ENCODE assay signal across 8 mouse cellular contexts in the genomic region with DNA sequence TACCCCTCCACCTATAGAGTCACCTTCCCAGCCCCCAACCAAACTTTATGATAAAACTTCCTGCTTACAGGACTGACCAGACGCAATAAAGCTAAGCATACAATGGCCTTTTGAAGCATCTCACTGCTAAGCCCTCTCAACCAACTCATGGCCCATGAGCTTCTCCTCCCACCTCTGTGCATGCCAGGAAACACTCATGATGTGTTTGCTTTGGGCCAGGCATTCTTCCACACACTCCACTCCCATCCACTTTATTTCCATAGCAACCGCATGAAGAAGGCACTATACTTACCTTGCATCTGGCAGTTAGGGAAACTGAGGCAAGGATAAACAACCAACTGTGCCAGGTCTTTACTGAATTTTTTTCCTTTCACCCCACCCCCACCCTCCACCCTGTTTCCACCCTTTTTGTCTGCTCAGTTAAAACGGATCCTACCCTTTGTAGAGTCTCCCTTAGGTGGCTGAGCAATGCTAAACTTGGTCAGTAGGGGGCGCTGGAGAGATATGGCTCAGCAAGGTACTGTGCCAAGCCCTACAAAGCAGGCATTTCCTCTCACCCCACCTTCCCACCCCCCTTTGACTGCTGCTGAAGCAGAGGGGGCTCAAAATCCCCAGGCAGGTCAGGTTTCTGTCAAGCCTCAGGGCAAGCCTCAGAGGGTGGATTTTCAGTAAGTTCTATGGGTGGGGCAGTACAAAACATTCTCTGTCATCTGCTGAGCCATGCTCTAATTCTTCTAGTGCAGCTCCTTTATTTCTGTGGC. TPM values are rescaled to one million over a fixed set of nuclear protein-coding genes. Genes with fewer than 3 reads are reported as not detected.
DNase-seq lines count a peak whose midpoint lies in the region; ATAC-seq lines count a peak whose summit lies in the region.

No protein-coding gene starts in this region.

- ATAC-seq in liver, embryonic 16.5 days (ENCODE audit: low read depth): peak; percentile 19; the same call in 1 of the 2 replicates

- H3K9ac ChIP-seq in liver, embryonic 16.5 days (ENCODE audit: low read depth, low read length): no peak overlapping the region

- WGBS in liver, embryonic 16.5 days (ENCODE audit: insufficient replicate concordance): 36% methylated on average over 4 of the region's 4 CpGs

- no peaks in the 10 kb centered on the region for H3K27me3 ChIP-seq in liver, embryonic 16.5 days (ENCODE audit: control insufficient read depth, insufficient read depth, low read depth, low read length)

- no peaks in the 10 kb centered on the region for H3K4me1 ChIP-seq in liver, embryonic 16.5 days (ENCODE audit: control insufficient read depth, low read depth, low read length)

- no peak overlapping the region for H3K4me3 ChIP-seq in liver, embryonic 16.5 days (ENCODE audit: low read depth, low read length)

- H3K9me3 ChIP-seq in liver, embryonic 16.5 days (replicated peaks; ENCODE audit: control insufficient read depth, low read length): no peaks in the 10 kb centered on the region

- peak; percentile 2 for DNase-seq in spleen, adult 12 weeks (ENCODE audit: low spot score)
- DNase-seq in spleen, postnatal 36 days (ENCODE audit: low spot score in 2 of 2): no peak
- peak; percentile 34 to 70 for DNase-seq in cerebellum, postnatal 4 days (ENCODE audit: low spot score in 2 of 2)
- peak; percentile 49 for DNase-seq in heart, adult 8-10 months (ENCODE audit: low spot score)
- peak; percentile 85 for DNase-seq in kidney, postnatal 4 days
- peak; percentile 31 for DNase-seq in retina, postnatal 7 days (ENCODE audit: low read depth, low spot score)
- DNase-seq in urinary bladder, postnatal 14 days (ENCODE audit: low spot score): peak; percentile 69

- no peaks in the 10 kb centered on the region for H3K36me3 ChIP-seq in liver, embryonic 16.5 days (ENCODE audit: control insufficient read depth, insufficient read depth)

- H3K4me2 ChIP-seq in liver, embryonic 16.5 days (ENCODE audit: low read depth, low read length): no peak overlapping the region

- no peak overlapping the region for H3K27ac ChIP-seq in liver, embryonic 16.5 days (ENCODE audit: low read length)

RNA-seq across cellular contexts. Expression of gene Adam12, which starts 31.4 kb away (rescaled TPM):
- under 1 TPM; 0.31 to 0.37 (median 0.34) TPM for total RNA-seq in heart, adult 8-10 months (2022)
- 0.88 and 1.4 TPM in 2 replicates for polyA plus RNA-seq in liver, embryonic 16.5 days (2015; fragmentation: Nextera tagmentation; extraction: Ambion mirVana)

Comparison
In these comparisons a context has a peak if more than half of its experiments do, and no peak if none do; other contexts are left out.
1. DNase-seq: peak in spleen, adult 12 weeks (single experiment), cerebellum, postnatal 4 days (2 of 2), heart, adult 8-10 months (single experiment), kidney, postnatal 4 days (2 of 2), retina, postnatal 7 days (single experiment) and urinary bladder, postnatal 14 days (single experiment); none in spleen, postnatal 36 days (0 of 2).